Mouse (Mus musculus) midbrain, postnatal 0 days (tissue): ENCODE data around the gene Crat. TPM values are rescaled to one million over a fixed set of nuclear protein-coding genes. Genes with fewer than 3 reads are reported as not detected.

Experiments used
- ATAC-seq: fragments of 200-750 bp; cut with Nextera tagmentation; 2 replicates; pipeline ENCODE4 v1.8.0; 2017; ENCODE audit warnings: moderate number of reproducible peaks, mild to moderate bottlenecking, moderate TSS enrichment, moderate library complexity; ENCODE audit not compliant: low FRiP score
- DNase-seq: peaks from one replicate; pipeline ENCODE4 v3.0.0-alpha.2; 2015; ENCODE audit warnings: low spot score
- H3K27ac ChIP-seq: fragments of 300-500 bp; sonication (generic); 2 replicates; pipeline ENCODE4 v1.5.1; 2014; ENCODE audit warnings: low read depth, mild to moderate bottlenecking, low read length, mixed read lengths
- H3K27me3 ChIP-seq: fragments of 300-500 bp; sonication (generic); 2 replicates; pipeline ENCODE4 v1.6.1; 2014; ENCODE audit warnings: low read length, control low read depth, mixed read lengths; ENCODE audit not compliant: insufficient read depth
- H3K36me3 ChIP-seq: fragments of 300-500 bp; sonication (generic); 2 replicates; pipeline ENCODE4 v1.6.1; 2014; ENCODE audit warnings: low read length, control low read depth, mixed read lengths; ENCODE audit not compliant: insufficient read depth
- H3K4me1 ChIP-seq: fragments of 300-500 bp; sonication (generic); 2 replicates; pipeline ENCODE4 v1.6.1; 2014; ENCODE audit warnings: mild to moderate bottlenecking, control low read depth, antibody characterized with exemption, low read length, mixed read lengths; ENCODE audit not compliant: insufficient read depth
- H3K4me2 ChIP-seq: fragments of 300-500 bp; sonication (generic); 2 replicates; pipeline ENCODE4 v1.6.1; 2014; ENCODE audit warnings: low read depth, mild to moderate bottlenecking, low read length, mixed read lengths; ENCODE audit not compliant: poor library complexity, severe bottlenecking
- H3K4me3 ChIP-seq: fragments of 300-500 bp; sonication (generic); 2 replicates; pipeline ENCODE4 v1.5.1; 2014; ENCODE audit warnings: low read depth, mild to moderate bottlenecking, low read length, moderate library complexity
- H3K9ac ChIP-seq: fragments of 300-500 bp; sonication (generic); replicated peaks from 2 replicates; pipeline ENCODE4 v1.6.1; 2014; ENCODE audit warnings: mild to moderate bottlenecking, low read length, moderate library complexity, mixed read lengths; ENCODE audit not compliant: poor library complexity, severe bottlenecking
- H3K9me3 ChIP-seq: fragments of 300-500 bp; sonication (generic); 2 replicates; pipeline ENCODE4 v1.6.1; 2016; ENCODE audit warnings: low read length, control low read depth
- CTCF ChIP-seq: IDR thresholded peaks from 2 replicates; pipeline ENCODE4 v1.5.1; 2016; ENCODE audit warnings: antibody characterized with exemption, mild to moderate bottlenecking
- WGBS: fragments of 180-500 bp; shearing (Covaris S2); extraction: QIAGEN DNeasy Blood & Tissue Kit; methylation state at CpG from one replicate; pipeline ENCODE4 v1.1.7; 2014; 5-methylcytosine and 5-hydroxymethylcytosine counted together
- polyA plus RNA-seq: library from polyadenylated mRNA; unstranded; fragments of >200 nt; fragmentation: Nextera tagmentation; extraction: Ambion mirVana; gene quantifications from 2 replicates; pipeline ENCODE4 v1.2.1, GENCODE M21; 2015
- total RNA-seq: library from RNA; depleted of rRNA; stranded (reverse); fragments of >200 nt; gene quantifications from 2 replicates; pipeline ENCODE4 v1.2.3, GENCODE M21; 2014

The Crat gene
- total and polyA plus RNA-seq, 2 experiments from 2014 or later = 24.9 to 38.0 TPM

DNA sequence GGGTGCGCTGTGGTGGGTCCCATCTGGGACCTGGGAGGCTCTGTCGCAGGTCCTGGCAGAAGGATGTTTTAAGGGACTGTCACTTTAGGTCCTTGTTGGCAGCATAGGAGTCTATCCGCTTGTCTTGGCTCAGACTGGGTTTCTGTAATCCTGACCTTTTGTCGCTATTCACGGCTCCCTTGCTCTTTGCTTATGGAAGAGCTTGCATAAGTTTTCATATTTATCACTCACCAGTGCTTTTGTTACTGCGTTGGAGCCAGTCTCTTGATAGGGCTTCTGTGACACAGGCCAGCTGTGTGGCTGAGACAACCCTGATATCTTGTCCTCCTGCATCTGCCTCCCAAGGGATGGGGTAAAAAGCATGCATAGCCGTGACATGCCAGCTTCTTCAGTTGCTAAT lies 36.3 kb downstream of the Crat start:
- no peak for TF ChIP-seq CTCF
- Histone ChIP-seq H3K4me1 (no peaks in the 10 kb centered on the region), H3K27me3 (no peaks in the 10 kb centered on the region), H3K9ac (no peak overlapping the region), H3K9me3 (no peaks in the 10 kb centered on the region), H3K27ac (no peak overlapping the region), H3K4me2 (no peak overlapping the region), H3K36me3 (peaks cover 74% of the 10 kb centered on the region), H3K4me3 (no peak overlapping the region)
- DNase-seq (no peak), ATAC-seq (no peak)
- 90% methylated on average over 7 of the region's 7 CpGs for WGBS

DNA sequence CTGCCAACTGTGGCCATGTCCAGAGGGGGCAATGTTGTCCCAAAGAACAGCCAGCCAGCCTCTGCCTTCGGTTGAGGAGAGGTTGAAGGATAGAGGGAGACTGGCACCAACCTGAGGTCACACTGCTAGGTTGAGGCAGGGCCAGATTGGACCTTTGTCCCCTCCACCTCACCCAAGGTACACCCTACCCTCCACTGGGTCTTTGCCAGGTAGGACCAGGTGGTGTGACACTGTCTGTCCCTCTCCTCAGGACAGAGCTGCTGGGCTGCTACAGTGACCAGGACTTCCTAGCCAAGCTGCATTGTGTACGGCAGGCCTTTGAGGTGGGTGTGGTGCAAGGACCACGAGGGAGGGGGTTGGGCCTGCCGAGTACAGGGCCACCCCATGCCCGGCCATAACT lies 37.9 kb downstream of the Crat start:
- no peak overlapping the region for H3K9ac ChIP-seq
- H3K4me2 ChIP-seq = no peak overlapping the region
- ATAC-seq (no peak), DNase-seq (no peak)
- no peak overlapping the region for H3K4me3 ChIP-seq
- H3K9me3 ChIP-seq = no peaks in the 10 kb centered on the region
- no peaks in the 10 kb centered on the region for H3K4me1 ChIP-seq
- no peak overlapping the region for H3K27ac ChIP-seq
- H3K27me3 ChIP-seq = no peaks in the 10 kb centered on the region
- peaks cover 74% of the 10 kb centered on the region for H3K36me3 ChIP-seq
- TF ChIP-seq CTCF = no peak
- 93% methylated on average over 5 of the region's 5 CpGs for WGBS

DNA sequence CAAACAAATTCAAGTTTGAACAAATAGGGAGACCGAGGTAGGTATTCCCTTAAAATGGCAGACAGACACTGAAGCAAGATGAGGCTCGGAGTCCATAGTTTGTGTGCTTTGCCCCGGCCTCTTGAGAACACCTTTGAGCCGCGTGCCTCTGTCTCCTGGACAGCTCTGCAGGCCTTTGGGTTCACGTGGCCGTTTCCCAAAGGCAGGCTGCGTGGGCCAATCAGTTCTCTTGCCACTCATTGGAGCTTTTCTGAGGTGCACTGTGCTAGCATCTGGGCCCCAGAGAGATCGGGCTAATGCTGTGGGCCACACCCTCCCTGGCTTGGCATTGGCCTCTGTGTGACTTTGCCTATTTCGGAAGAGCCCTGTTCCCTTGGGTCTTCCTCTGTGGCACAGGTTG lies 39.7 kb downstream of the Crat start:
- DNase-seq = no peak
- Histone ChIP-seq H3K9me3 (no peaks in the 10 kb centered on the region), H3K27ac (no peak overlapping the region), H3K4me3 (no peak overlapping the region), H3K36me3 (peaks cover 65% of the 10 kb centered on the region), H3K9ac (no peak overlapping the region), H3K4me2 (no peak overlapping the region), H3K27me3 (no peaks in the 10 kb centered on the region), H3K4me1 (no peaks in the 10 kb centered on the region)
- ATAC-seq = no peak
- TF ChIP-seq CTCF = no peak
- WGBS = 93% methylated on average over 10 of the region's 10 CpGs

DNA sequence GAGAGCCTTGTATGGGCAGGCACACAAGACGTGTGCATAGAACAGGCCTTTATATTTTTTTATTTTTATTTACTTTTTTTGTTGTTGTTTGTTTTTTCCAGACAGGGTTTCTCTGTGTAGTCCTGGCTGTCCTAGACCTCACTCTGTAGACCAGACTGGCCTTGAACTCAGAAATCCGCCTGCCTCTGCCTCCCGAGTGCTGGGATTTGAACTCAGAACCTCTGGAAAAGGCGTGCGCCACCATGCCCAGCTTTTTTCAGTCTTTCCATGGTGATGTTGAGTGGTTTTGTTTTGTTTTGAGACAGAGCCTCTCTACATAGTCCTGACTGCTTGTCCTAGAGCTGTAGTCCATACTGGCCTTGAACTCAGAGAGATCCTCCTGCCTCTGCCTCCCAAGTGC lies 42.9 kb downstream of the Crat start:
- no peaks in the 10 kb centered on the region for H3K9me3 ChIP-seq
- TF ChIP-seq CTCF = no peak
- no peak overlapping the region for H3K4me3 ChIP-seq
- no peak overlapping the region for H3K27ac ChIP-seq
- no peak overlapping the region for H3K9ac ChIP-seq
- ATAC-seq = no peak
- no peak overlapping the region for H3K4me2 ChIP-seq
- no peak for DNase-seq
- H3K36me3 ChIP-seq = peaks cover 77% of the 10 kb centered on the region
- H3K4me1 ChIP-seq = no peaks in the 10 kb centered on the region
- 98% methylated on average over 5 of the region's 5 CpGs for WGBS
- no peaks in the 10 kb centered on the region for H3K27me3 ChIP-seq

DNA sequence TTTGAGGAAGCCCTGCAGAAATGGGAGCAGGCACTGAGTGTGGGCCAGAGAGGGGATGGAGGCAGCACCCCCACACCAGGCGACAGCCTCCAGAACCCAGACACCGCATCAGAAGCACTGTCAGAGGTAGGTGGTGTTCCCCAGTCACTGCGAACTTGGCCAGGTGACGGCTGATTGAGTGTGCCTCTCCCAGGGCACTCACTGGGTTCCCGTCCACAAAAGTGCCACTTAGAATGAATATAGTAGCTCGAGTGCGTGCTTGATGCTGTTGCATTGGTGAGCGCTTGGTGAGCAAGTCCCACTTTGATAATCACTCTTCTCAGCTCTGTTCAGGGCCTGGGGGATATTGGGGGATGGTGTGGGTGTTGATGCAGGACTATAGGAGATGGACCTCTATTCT lies 44.1 kb downstream of the Crat start:
- WGBS = 98% methylated on average over 8 of the region's 8 CpGs

DNA sequence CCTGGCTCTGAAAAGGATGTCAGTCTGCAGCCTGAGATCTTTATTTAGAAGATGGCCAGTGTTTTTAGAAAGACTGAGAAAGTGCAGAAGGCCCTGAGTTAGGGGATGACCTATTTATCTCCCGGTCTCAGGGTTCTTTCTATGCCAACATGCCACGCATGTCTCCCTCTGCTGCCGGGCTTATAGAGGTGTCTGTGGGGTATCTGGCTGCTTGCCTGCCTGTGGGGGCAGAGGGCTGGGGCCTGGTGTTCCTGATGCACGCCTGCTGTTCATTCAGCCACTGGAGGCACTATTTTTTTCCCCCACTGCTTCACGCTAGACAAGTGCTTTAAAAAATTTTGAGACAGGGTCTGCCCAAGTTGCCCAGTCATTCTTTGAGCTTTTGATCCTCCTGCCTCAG lies 49.4 kb downstream of the Crat start:
- no peak for TF ChIP-seq CTCF
- ATAC-seq (no peak), DNase-seq (no peak)
- H3K4me3 ChIP-seq = no peak overlapping the region
- H3K9me3 ChIP-seq = no peaks in the 10 kb centered on the region
- H3K27me3 ChIP-seq = no peaks in the 10 kb centered on the region
- H3K36me3 ChIP-seq = peaks cover 36% of the 10 kb centered on the region
- WGBS = 63% methylated on average over 5 of the region's 5 CpGs
- H3K9ac ChIP-seq = no peak overlapping the region
- no peak overlapping the region for H3K27ac ChIP-seq
- peaks cover 10% of the 10 kb centered on the region; the same call in 1 of the 2 replicates for H3K4me1 ChIP-seq
- H3K4me2 ChIP-seq = no peak overlapping the region

More for the DNA sequence above, 44.1 kb downstream of the Crat start:
- no peaks in the 10 kb centered on the region for H3K4me1 ChIP-seq
- ATAC-seq = no peak
- H3K9ac ChIP-seq = no peak overlapping the region
- H3K27me3 ChIP-seq = no peaks in the 10 kb centered on the region
- H3K4me2 ChIP-seq = no peak overlapping the region
- no peak overlapping the region for H3K27ac ChIP-seq
- H3K9me3 ChIP-seq = no peaks in the 10 kb centered on the region
- no peak for DNase-seq
- peaks cover 68% of the 10 kb centered on the region for H3K36me3 ChIP-seq
- TF ChIP-seq CTCF = no peak
- H3K4me3 ChIP-seq = no peak overlapping the region
